Mouse (Mus musculus) brain, adult 2 months (tissue): ENCODE measurements around the gene Pik3ap1.
"Not testable (repeated sequence)": the region's sequence is repeated elsewhere in the genome, so short reads cannot be mapped to it uniquely, and the experiment has no call there.

Source experiments
- DNase-seq: peaks from one replicate; pipeline ENCODE4 v3.0.0; 2011; ENCODE audit warnings: low read depth, low spot score

The Pik3ap1 gene

DNA sequence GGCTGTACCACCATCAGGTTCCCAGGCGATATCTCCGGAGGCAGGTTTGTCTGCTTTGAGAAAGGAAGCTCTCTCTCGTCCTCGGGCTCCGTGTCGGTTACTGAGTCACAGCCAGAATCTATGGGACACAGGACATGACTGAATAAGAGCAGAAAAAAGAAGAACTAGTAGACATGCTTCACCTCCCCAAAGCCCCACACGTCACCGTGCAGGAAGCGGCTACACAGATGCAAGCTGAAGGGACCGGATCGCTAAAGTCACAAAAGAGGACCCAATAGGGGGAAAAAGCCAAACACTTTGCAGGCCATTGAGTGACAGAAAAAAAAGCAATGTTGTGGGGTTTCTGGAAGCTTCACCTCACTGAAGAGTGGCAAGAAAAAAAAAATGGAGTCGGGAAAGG lies 52.7 kb downstream of the Pik3ap1 start:
- peak; percentile 29 for DNase-seq

DNA sequence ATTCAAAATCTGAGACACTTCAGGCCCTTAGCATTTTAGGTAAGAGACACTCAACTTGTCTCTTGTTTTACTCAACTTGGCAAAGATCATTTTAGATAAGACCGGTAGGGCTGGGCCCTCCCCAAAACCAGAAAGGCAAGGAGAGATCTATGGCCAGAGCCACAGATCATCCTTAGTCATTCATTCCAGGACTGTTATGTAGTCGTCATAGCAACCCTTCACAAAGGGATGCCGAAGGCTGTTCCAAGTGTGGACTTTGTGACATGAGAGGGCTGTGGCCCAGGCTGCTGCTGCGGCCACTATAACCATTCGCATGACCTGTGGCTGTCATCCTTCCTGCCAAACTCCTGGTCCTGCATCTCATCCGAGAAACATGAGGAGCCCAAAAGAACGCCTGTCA lies 54.5 kb downstream of the Pik3ap1 start:
- no peak for DNase-seq

- DNase-seq = no peak
Measured at GRCm38 (mm10) chr19:41329961-41330360, 54.9 kb downstream of the Pik3ap1 start.

- DNase-seq = no peak
Measured at GRCm38 (mm10) chr19:41328743-41329142, 56.2 kb downstream of the Pik3ap1 start.

DNA sequence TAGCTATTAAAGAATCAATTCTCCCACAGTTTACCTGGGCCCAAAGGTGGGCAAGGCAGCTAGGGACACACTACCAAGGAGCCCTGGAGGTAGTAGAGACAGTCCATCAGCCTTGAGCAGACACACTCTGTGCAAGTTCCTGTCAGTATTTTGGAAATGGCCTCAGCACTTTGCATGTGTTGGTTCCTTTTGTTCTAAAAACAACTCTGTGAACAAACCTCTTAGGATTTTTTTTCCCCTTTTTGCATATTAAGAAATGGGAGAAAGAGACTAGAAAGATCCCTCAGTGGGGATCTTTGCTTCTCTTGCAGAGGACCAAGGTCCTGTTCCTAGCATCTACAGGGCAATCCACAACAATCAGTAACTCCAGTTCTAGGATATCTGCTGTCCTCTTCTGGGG lies 61.1 kb downstream of the Pik3ap1 start:
- no peak for DNase-seq

GRCm38 (mm10) chr19:41323125-41323524 lies 61.8 kb downstream of the Pik3ap1 start:
- no peak for DNase-seq

DNA sequence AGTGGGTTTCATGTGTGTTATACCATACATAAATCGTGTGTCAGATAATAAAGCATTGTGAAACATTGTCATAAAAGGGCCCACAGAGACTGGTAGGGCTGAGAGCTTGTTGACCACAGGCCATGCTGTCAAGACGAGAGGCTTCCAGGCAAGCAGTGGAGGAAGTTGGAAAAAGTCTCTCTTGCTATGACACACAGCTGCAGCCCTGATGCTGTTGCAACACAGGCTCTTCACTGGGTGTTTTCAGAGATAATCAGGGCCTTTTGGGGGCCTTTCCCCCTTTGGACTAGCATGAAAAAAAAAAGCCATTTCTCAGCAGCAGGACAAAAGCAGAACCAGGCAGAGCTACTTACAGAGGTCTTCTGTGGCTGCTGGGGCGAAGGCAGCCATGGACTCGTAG lies 63.8 kb downstream of the Pik3ap1 start:
- peak; percentile 43 for DNase-seq

GRCm38 (mm10) chr19:41317315-41318095 lies 67.4 kb downstream of the Pik3ap1 start:
- DNase-seq = peak; percentile 80

DNA sequence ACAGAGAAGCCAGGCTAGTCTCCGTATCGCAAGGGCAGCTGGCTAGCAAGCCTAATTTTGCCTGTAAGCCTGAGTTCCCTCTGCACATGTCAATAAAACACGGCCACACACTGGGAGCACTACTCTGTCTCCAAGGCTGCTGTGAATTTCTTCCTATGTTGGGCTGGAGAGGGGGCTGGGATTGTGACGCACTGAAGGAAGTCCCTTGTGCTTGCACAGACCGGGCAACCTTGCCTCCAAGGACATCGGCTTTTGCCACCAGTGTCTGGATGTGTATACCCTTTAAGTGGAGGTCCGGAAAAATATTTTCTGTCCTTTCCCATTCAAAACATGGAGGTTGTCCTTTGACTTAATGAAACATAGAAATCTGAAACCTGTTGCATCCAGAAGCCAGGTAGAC lies 70.2 kb downstream of the Pik3ap1 start:
- DNase-seq = no peak

- DNase-seq = peak; percentile 37
Measured at GRCm38 (mm10) chr19:41313663-41314062, 71.2 kb downstream of the Pik3ap1 start.

GRCm38 (mm10) chr19:41312587-41312986 lies 72.3 kb downstream of the Pik3ap1 start:
- DNase-seq = not testable (repeated sequence)

DNA sequence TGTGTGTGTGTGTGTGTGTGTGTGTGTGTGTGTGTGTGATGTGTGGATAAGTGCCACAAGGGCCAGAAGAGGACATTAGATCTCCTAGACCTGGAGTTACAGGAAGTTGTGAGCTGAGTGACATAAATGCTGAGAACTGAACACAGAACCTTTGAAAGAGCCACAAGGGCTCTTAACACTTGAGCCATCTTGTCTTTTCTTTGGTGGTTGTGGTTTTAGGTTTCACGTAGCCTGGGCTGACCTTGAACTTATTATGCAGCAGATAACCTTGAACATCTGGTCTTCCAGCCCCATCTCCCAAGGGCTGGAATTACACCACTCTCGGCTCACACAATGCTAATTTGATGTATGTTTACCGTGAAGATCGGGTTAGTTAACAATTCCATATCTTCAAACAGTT lies 72.9 kb downstream of the Pik3ap1 start:
- DNase-seq = no peak

- DNase-seq = peak; percentile 75
Measured at GRCm38 (mm10) chr19:41310971-41311703, 73.8 kb downstream of the Pik3ap1 start.

GRCm38 (mm10) chr19:41303933-41304332 lies 81.0 kb downstream of the Pik3ap1 start:
- DNase-seq = no peak

GRCm38 (mm10) chr19:41303433-41303832 lies 81.5 kb downstream of the Pik3ap1 start:
- DNase-seq = no peak

DNA sequence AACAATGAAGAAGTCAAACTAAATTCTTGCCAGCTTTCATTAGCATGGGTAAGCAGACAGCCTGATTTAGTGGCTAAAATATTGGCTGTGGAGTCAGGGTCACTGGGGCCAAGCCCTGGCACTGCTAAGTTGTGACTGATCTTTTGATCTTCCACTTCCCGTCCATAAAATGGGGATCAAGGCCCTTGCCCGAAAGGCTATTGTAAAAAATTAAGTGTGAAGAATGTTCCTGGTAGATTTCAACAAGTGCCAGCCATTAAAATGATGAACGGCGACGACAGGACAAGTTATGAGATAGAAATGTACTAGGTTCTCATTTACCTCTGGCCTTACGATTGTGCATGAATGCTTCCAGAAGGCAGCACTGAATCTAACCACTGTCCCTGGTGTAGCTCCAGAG lies 83.0 kb downstream of the Pik3ap1 start:
- DNase-seq = no peak

- no peak for DNase-seq
Measured at GRCm38 (mm10) chr19:41299446-41299845, 85.5 kb downstream of the Pik3ap1 start.

DNA sequence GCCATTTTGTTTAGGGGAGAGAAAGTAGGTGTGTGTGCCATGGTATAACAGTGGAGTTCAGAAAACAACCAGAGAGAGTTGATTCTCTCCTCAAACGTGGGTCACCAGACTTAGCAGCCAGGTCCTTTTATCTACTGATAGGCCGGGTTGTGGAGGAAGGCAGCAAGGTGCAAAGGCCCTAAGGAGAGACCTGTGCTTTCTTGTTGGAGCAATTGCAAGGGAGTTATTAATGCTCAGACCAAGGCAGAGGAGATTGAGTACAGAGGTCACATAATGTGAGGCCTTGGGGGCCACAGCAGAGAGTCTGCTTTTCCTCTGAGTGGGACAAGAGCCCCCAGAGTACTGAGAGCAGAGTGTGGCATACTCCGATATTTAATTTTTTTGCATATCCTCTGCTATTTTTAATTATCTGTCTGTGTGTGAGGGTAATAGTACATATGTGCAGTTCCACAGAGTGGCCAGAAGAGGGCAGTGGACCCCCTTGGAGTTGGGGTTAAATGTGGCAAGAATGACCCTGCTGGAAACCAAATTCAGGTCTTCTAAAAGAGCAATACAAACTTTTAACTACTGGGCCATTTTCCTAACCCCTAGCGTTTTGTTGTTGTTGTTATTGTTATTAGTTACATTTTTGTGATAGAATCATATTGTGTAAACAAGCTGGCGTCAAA lies 93.8 kb downstream of the Pik3ap1 start:
- DNase-seq = no peak

- no peak for DNase-seq
Measured at GRCm38 (mm10) chr19:41288568-41288967, 96.3 kb downstream of the Pik3ap1 start.

DNA sequence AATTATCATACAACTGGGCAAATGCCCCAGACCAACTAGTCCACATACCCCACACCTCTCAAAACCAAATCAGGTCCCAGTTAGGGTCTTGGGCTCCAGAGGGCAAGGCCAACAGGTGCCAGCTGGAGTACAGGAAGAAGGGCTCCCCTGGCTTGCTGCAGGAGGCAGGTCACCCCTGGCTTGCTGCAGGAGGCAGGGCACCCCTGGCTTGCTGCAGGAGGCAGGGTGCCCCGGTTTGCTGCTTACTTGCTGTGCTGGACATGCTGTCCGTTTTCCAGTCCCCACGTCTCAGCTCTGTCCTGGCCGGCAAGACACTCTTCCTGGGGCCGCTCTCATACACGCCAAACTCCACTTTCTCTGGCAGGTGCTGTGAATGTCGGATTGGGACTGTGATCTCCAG lies 97.7 kb downstream of the Pik3ap1 start:
- DNase-seq = no peak

DNA sequence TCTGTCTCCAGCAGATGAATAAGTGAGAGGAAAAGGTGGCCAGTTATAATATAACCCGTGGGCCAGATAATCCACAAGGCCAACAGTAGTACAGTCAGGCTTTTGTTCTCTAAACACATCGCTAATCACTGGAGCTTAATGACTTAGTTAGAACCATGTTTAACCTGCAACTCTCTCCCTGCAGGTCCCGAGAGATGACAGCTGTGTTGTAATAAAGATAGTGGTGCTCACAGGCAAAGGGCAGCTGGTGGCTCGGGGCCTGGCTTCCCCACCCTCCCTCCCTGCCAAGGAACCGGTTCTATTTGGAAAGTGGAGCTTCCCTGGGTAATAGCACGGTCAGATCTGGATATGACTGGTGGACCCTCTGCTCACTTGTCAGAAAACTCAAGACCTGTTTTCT lies 100.4 kb downstream of the Pik3ap1 start:
- no peak for DNase-seq

GRCm38 (mm10) chr19:41282718-41283117 lies 102.2 kb downstream of the Pik3ap1 start:
- no peak for DNase-seq

DNA sequence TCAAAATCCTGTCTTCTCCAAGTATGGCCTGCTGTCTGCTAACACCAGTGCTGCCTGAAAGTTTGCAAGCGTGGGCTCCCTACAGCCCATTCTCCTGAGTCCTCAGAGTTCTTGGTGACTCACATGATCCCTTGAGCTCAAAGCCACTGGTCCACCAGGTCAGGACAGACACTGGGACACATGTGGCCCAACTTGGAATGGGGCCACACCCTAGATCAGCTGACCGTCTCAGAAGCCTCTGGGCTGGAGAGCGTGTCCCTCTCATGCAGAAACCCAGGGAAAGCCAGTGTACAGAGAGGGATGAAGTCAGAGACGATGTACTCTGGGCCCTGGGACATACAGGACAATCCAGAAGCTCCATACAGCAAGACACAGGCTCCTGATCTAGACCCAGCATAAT lies 102.7 kb downstream of the Pik3ap1 start:
- no peak for DNase-seq
